Mouse (Mus musculus) embryo, embryonic 11.5 days (tissue): ENCODE results near the gene Fktn.
"Not testable (repeated sequence)": the region's sequence is repeated elsewhere in the genome, so short reads cannot be mapped to it uniquely, and the experiment has no call there.

Experiments
- DNase-seq: peaks from one replicate; pipeline ENCODE4 v3.0.0-alpha.2; 2012; ENCODE audit warnings: low read depth, low spot score

The Fktn gene

DNA sequence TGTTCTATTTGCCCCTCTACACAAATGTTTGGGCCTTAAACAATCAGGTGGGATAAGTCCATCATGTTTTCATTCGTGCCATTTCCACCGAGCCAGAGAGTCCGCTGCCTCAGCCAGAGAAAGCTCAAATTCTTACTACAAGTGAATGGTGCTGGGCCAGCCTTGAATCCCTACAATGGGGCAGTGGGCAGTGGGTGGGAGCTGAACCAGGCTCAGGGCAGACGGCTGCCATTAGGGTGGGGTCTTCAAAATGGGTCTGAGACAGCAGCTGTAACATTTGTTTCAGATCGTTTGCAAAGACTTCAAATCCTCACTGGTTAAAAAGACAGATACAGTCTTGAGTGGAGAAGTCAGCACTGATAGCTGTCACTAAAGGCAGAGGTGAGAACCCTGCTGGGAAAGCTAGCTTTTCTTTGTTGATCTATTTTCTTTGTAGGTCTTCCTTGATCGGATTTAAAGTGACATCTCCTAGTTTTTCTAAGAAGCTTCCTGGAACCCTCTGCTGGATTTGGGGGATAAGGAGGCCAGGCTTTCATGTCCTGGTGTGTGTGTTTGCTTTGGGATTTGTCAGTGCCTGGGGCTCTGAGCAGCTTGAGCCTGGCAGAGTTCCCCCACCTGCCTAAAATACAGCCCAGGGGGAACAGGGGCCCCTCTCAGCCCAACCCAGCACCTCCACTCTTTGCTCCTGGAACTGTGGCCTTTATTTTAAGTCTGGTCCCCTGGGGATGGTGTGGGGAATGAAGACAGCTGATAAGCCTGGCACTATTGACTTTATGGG, 57.3 kb downstream of the Fktn start:
- no peak for DNase-seq

DNA sequence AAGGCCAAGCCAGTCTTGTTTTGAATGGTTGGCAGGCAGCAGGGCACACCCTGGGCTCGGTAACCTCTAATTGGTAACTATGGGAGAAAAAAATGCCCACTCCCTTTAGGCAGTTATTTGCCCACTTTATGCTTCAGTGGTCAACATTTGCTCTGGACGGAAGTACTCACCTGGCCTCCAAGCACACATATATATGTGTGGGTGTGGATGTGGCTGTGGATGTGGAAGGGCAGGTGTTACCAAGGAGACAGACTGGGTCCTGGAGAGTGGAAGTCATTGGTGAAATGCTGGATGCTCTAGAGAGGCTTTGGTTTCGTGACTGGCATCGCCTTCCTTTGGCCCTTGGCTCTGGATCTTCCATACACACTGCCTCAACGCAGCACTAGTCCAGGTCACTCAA, 58.2 kb downstream of the Fktn start:
- no peak for DNase-seq

DNA sequence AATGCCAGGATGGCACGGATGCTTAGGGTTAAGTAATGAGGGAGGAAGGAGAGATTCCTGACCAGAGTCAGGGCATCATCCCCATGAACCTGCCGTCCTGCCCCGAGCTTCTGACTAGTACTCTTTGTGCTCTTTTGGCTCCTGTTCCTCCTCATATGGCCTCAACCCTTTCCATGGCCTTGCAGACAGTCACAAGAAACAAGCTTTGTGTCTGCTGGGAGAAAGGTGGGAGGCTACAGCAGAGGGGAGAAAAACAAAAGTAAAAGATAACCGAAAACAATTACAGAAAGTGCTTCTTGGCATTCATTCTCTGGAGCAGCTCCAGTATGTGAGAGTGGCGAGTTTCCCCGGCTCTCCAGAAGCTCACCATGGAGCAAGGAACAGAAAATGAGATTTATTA, 60.1 kb downstream of the Fktn start:
- no peak for DNase-seq

DNA sequence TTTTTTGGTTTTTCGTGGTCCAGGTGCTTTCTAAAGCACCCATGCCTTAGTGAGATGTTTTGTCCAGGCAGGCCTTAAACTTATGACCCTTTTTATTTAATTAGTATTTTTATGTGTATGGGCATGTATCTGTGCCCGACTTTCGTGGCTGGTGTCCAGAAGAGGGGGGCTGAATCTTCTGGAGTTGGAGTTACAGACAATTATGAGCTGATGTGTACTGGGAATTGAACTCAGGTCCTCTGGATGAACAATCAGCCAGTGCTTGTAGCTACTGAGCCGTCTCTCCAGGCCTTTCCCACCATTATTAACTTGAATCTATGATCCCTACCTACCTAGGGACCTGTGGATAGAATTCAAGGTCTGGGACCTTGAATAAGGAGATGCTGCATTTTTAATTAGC, 67.6 kb downstream of the Fktn start:
- no peak for DNase-seq

DNA sequence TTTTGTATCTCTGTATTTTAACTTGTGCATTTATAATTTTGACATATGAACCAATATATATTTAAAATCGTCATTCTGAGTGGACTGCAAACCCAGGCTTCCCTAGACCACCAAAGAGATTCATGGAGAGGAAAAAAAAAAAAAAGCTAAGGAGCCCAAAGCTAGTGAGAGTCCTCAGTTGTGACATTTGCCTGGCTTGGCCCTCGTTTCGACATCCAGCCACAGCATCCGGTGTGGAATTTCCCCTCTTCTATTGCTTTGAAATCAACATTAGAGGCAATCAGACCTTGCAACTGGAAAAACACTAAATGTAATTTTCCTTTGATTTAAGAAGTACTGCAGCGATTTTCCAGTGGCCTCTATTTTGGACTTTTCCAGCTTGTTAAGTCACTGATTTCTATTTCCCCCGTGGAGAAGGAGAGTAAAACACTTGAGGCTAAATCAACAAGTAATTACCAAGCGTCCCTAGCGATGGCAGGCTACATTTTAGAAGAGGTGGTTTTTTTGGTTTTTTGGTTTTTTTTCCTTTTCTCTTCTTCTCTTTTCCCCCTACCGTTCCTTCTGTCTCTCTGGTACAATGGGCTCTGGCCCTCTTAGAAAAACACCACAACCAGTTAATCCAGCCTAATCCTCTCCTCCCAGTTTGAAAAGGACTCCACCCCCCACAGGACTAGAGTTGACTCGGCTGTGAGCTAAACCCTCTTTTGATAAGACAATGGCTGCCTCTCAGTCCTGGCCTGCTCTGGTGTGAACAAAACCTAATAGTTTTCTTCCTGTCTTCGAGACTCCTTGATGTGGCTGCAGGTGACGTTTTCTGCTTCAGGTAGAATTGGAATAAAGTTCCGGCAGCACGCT, 68.6 kb downstream of the Fktn start:
- no peak for DNase-seq

DNA sequence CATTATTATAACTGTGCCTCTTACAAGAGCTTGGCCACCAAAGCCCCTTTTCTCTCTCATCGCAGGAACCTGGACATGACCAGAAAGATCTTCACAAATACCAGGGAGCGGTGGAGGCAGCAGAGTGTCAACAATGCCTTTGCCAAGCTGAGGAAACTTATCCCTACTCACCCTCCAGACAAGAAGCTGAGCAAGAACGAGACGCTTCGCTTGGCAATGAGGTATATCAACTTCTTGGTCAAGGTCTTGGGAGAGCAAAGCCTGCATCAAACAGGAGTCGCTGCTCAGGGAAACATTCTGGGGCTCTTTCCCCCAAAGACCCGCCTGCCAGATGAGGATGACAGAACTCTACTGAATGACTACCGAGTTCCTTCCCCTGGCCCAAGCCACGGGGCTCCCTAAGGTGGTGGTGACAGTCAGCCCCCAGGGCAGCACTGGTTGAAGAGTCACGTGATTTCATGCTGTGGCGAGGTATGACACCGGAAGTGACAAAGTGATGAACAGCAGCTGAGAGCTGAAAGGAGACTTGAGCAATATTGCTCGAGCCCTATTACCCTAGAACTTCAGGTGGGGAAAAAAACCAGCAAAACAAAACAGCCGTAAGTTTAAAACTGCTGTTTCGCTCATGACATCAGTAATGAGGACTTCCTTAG, 72.1 kb downstream of the Fktn start:
- no peak for DNase-seq

DNA sequence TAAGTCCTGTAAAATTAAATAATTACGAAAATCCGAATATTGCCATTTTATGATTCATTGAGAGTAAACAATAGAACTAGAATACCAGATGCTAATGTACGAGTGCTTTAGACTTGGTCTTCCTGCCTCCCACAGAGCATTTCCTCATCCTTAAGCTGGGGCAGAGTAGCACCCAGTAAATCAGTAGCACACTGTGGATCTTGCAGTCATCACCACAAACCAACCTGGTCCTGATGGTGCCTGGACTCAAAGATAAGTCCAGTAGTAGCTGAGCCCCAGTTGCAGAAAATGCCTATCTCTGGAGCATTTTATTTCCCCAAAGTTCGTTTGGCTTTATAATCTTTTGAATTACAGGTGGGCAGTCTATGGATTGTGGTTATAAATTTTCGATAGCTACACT, 73.1 kb downstream of the Fktn start:
- DNase-seq: no peak

DNA sequence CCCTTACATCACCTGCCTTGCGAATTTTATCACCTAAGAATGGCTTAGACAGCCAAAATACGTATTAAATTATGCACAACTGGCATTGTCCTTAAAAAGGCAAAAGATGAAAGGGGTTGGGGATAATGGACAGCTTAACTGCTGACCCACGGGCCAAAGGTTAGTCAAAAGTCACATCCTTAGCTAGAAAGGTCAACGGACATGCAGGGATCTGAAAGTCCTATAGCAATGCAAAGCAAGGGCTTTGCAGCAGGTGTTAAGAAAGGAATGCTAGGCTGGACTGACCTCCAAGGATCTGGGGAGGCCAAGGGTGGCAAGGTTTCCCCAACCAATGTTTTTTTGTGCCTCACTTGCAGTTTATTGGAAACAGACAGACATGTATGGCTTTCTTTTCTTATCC, 75.5 kb downstream of the Fktn start:
- DNase-seq: no peak

DNA sequence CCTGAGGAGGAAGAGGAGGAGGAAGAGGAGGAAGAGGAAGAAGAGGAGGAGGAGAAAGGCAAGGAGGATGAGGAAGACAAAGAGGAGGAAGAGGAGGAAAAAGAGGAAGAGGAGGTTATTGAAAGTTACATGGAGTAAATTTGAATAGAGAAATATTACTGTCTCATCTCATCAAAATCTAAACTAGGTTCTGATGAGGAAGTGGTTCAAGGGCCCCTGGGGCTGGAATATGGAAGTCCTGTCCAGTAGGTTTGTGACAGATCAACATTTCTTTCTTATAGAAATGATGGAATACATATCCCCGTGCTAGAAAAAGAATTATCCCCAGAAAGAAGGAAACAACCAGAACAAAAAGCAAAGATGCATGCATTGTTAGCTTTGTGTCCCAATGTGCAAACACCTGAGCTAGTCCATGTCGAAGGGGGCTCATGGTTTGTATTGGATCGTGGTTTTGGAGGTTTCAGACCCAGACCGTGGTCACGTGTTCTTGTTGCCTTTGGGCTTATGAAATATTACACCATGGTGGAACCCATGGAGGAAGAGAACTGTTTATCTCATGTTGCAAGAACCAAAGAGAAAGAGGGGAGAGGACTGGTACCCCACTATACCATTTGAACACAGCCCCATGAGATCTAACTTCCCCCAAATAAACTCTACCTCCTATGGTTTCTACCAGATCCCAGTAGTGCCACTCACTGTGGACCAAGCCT, 80.6 kb downstream of the Fktn start:
- no peak for DNase-seq

DNA sequence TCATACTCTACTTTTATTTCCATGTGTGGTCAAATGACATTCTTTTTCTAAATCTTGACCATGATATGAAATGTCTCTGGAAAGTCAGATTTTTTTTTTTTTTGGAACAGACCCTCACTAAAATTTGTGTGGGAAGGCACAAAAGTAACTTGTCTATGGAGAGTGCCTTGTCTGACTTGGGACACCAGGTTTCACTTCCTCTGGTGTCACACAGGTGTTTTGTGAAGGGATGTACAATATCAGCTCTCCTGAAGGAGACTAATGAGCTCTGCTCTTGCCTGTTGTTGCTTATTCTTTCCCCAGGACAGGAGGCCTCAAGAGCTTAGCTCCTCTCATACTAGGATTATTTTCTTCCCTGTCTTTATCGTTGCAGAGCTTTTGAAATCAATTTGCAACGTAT, 81.3 kb downstream of the Fktn start:
- no peak for DNase-seq

DNA sequence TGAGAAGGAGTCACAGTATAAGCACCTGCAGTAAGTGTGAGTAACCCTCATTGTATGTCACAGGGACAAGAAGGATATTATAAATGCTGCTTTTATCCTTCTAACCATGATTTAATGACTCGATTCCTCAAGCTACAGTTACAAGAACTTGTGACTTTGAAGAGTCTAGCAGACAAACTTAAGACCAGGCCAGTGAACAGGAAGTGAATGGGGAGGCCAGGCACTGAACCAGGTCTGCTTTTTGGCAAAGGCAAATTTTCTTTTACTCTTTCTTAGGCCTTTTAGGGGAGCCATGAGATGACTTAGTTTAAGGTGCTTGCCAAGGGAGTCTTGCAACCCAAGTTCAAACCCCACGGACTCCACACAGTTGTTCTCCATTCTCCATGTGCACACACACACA, 81.9 kb downstream of the Fktn start:
- DNase-seq: no peak

DNA sequence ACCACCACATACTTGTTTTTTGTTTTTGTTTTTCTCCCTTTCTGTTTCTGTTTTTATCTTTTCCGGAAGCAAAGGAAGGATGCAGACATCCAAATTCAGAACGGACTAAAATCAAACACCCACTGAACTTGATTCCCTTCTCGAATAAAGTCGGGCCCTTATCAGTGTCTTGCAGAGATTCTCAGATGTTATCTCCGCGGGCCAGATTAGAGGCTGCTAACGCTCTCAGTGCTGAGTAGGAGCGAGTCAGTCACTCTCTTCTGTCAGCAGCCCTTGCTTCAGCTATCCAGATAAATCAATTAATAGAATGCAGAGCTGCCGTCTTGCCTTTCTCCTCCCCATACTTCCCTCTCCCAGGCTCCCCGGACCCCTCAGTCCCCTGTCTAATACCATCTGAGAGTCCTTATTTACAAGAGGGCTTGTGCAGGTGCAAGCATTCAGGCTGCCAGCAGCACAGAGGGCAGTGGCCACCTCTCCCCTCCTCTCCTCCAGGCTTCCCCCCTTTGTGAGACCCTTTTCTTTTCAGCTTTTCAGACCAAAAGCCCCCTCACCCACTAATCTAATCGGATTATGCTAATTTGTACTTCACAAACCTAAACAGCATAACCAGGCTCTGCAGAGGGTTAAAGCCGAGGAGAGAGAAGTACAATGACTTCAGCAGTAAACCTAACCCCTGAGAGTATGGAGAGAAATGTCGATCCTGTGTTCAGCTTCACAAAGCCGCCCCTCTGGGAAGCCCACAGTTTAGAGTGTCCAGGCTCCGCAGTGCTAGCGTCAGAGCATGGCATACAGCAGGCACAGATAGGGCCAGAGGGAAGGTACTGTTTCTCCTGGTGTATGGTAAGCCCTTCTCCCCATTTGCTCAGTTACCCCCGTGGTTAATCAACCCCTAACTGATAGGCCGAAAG, 83.3 kb downstream of the Fktn start:
- no peak for DNase-seq

DNA sequence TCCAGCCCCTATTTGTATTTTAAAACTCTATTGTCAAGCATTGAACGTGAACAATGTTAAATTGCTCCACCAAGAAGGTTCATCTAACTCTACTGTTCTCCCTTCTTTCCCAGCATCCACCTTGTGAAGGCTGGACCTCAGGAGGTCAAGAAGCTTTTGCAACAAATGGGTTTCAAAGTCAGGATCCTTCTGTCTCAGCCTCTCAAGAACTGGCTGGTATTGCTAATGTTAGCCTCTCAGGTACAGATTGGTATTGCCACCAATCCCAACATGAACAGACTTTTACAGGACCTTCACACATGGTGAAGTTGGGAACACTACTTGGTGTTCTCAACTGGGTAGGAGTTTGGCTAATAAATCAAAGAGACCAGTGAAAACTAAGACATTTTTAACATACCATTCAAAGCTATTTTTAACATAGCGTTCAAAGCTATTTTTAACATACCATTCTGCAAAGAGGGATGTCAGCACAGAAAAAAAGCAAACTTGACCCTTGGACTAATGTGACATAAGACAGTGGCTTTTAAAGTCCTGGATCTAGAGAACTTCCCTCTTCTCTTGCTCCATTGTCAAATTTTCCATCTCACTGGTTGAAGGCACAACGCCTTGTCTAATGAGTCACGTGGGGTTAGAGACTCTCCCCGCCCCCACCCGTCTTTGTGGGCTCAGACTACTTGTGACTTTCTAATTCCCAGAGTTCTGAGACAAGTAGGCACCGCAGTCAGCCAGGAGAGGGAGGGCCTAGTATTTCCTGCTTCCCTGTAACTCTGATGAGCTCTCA, 85.3 kb downstream of the Fktn start:
- DNase-seq: no peak

DNA sequence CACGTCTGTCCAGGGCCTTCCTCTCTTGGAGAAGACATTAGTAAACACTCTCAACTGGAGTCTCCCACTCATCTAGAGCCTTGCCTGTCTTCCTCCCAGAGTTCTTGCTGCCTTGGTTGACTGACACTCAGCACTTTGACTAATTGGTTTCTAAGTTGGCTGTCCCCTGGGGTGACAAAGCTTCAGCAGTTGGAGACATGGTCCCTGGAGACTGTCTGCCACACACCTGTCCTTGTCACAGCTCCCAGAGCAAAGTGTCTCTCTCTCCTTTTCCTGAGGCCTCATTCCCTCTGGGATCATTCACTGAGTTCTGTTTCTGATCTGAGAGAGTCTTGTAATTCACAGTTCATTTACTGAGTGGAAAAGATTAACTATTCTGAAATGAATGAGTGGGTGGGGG, 86.0 kb downstream of the Fktn start:
- DNase-seq: no peak

DNA sequence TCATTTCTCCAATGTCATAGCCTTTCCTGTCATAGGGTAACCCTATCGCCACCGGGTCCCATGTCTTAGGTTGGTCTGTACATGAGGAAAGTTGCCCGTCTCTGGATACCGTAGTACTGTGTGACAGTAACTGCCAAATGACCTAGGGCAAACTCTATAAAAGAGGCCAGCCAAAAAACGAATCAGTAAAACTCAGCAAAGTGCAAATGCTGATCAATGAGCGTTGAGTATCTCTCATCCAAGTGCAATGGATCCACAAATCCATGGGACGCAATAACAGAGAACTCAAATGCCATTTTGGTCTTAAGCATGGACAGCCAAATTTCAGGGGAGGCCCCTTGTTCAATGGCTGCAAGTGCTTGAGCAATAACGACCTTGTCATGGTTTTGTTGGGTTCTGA, 89.9 kb downstream of the Fktn start:
- DNase-seq: not testable (repeated sequence)

DNA sequence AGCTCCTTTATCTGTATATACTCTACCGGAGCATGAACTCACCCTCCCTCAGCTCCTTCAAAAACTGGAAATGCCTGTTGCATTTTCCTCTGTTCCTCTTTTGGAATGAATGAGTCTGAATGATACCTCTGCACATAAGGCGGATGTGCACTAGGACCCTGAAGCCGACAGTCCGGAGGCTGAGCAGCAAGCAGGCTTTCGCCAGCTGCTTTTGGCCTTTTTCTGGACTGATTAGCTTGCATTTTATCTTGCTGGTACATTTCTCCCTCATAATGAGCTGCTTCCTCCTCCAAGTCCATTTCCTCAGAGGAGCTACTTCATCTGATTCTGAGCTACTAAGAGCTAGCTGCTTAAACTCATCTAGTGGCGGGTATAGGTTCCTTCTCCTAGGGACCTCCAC, 92.6 kb downstream of the Fktn start:
- not testable (repeated sequence) for DNase-seq

DNA sequence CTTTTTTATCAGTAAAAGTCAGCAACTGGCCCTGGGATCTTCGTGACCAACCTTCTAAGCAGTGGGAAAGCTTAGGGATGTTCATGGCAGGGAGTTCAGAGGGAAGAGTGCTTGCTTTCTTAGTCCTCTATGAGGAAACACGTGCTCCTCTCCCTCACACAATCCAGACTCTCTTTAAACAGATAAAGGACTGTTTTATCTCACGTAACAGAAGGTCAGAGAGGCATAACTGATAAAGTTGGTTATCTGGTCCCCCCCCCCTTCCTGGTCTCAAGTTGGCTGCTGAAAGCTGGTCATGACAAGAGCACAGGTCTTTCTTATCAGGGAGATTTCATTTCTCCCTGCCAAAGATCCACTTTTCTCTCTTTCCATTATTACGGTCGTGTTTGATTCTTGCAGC, 104.5 kb downstream of the Fktn start:
- DNase-seq: no peak

DNA sequence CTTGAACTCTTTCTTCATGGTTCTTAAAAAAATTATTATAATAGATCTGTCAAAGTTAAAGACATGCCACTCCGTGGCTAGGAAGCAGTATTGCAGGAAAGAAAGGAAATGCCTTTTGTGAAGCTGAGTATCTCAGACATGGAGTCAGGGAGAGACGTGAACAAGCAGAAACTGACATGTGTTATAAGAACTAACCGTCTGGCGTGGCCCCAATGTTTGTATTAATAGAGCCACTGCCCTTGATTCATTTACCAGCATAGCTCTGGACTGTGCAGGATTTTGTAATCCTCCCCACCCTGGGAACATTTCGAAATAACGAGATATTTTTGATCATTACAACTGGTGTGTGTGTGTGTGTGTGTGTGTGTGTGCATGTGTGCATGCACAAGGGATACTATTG, 109.9 kb downstream of the Fktn start:
- no peak for DNase-seq

DNA sequence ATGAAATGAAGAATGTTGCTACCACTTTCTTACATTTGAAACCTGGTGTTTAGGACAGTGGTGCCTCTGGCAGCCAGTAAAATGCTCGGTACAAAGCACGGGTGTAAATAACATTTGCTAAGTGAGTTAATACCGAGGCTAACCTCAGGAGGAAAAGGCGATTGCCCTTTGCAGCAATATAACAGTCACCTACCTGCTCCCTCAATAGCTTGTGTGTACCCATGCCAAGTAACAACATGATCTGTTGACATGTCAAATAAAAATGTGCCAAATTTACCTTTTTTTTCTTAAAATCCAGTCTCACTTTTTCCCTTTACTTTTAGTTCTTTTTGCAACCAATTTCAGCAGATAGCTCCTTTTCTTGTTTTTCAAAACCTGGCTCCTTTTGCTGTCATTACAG, 111.0 kb downstream of the Fktn start:
- no peak for DNase-seq
